Mouse (Mus musculus) CD4-positive naive resting alpha-beta T cell, adult 76 days (primary cell): ENCODE data around the gene Pou1f1. TPM values are rescaled to one million over a fixed set of nuclear protein-coding genes. Genes with fewer than 3 reads are reported as not detected.

Experiments used
- total RNA-seq: library from RNA; stranded (reverse); gene quantifications from one replicate; pipeline ENCODE4 v1.2.4, GENCODE M21; 2023

The Pou1f1 gene
- not detected for total RNA-seq

DNA sequence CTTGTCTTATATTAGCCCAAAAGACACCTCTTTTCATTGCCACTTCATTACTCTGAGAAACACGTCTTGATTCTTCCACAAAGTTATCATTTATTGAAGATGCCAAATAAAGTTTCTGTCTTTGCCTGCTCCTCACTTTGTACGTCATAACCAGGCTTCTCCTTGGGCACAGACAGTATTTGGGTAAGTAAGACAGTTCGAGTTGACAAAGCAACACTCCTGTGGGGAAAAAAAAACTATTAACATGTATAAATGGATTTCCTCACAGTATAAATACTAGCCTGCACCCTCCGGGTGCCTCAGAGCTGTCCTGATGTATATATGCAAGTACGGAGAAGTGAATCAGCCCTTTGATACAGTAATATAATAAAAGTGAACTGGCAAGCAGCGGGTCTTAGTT, at the start of gene Pou1f1:
Gene Pou1f1, plus strand, starts transcription at position 301 of the 400 bp plus-strand sequence.

DNA sequence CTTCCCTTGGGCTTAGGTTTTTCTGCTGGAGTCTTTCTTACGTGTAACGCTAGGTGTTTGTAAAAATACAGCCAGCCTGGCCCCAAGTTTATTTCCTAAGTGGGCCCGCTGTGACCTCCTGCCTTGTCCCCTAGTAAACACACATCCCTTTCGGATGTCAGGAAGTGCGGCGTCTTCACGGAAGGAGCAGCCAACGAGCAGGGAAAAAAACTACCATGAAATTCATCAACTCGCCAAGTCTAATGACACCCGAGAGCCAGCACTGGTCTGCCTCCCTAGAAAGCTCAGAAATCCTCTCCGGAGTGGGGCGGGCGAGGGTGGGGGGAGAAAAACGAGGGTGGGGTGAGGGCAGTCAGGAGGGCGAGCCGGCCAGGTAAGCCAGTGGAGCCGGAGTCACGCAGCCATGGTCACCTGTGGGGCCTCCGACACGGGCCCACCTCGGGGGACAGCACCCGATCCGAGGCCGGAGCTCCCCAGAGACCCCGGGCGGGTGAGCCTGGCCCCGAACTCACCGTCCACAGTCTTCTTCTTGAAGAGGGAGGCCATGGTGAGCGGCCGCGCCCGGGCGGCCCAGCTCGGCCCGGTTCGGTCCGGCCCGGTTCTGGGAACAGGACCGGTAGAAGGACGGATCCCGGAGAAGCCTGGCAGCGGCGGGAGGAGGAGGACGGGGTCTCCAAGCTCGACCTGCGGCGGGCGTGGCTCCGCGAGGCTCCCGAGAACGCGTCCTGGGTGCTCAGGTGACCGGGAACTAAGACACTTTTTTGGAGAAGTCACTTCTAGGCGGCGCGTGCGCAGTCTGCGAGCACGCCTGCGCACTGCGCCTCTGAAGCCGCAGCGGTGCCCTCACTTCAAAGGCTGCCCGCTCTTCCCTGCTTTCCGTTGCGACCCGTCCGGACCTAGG, 41.9 kb downstream of the Pou1f1 start, which contains the start of gene Chmp2b:
Gene Chmp2b, minus strand, starts transcription at position 764 of the 901 bp plus-strand sequence.

Other genes starting within 250 kb of the Pou1f1 start
- gene Chmp2b, start 42.2 kb downstream of the Pou1f1 start, total RNA-seq: 27.7 TPM